Mouse (Mus musculus): ENCODE results near the gene Ppp1r14c. TPM values are rescaled to one million over a fixed set of nuclear protein-coding genes. Genes with fewer than 3 reads are reported as not detected.

Ppp1r14c gene
- polyA plus RNA-seq, 1 experiment from 2014 or later = 4.3 TPM

DNA sequence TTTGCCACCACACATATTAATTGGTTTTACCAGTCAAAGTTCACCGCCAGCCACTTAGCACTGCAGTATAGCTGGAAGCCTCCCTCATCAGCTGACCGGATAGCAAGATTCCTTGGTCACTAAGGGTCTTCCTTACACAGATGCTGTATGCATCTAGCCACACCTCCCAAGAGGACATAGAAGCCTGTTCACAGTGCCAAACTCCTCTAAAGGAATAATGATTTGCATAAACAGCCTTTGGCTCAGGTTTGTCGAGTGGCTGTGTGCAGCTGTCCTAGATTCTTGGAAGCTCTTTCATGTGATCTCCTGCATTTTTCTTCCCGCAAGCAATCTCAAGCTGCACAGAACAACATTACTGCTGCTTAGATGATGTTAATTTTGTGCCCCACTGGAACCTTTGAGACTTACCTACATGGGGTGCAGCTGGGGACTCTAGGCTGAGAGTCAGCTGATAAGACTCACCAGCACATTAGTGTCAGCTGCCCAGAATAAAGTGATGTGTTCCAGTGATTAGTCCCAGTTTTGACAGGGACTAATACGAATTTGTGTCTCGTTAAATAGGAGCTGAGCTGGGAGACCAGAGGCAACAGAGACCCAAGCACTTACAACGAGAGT is 143.9 kb downstream of the Ppp1r14c start:
- Histone ChIP-seq H3K9ac (ENCODE audit: low read depth, low read length) (no peak overlapping the region), H3K36me3 (ENCODE audit: insufficient read depth, low read length) (no peaks in the 10 kb centered on the region), H3K27me3 (ENCODE audit: insufficient read depth, low read length) (no peaks in the 10 kb centered on the region), H3K4me2 (ENCODE audit: low read length) (no peak overlapping the region), H3K4me3 (replicated peaks; ENCODE audit: low read depth, low read length) (no peak overlapping the region), H3K9me3 (replicated peaks; ENCODE audit: low read length) (no peaks in the 10 kb centered on the region), H3K4me1 (replicated peaks; ENCODE audit: insufficient read depth, low read length) (no peaks in the 10 kb centered on the region), H3K27ac (no peak overlapping the region)
- ATAC-seq (replicated peaks; ENCODE audit: low FRiP score, low read depth) = no peak
- DNase-seq (ENCODE audit: low spot score) = no peak
- WGBS = 67% methylated on average over 7 of the region's 7 CpGs
- no peak for TF ChIP-seq CTCF (IDR thresholded peaks at IDR 0.05; ENCODE audit: low read depth)

DNA sequence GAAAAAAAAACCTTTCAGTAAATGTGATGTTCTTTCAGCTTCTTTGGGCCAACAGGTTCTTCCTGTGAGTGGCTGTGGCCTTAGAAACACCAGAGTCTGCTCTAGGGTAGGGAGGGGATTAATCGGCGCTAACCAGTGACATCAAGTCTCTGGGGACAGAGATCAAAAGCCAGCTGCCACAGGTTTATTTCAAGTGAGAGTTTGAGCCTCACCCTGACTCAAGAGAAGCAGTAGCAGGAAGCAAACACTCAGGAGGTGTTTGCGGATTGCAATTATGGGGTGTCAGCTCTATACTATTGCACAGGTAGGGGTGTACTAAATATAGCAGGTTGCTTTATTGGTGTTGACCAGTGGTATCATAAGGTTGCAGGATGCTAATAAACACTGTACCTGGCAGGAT is 144.6 kb downstream of the Ppp1r14c start:
- 76% methylated on average over 3 of the region's 3 CpGs for WGBS

DNA sequence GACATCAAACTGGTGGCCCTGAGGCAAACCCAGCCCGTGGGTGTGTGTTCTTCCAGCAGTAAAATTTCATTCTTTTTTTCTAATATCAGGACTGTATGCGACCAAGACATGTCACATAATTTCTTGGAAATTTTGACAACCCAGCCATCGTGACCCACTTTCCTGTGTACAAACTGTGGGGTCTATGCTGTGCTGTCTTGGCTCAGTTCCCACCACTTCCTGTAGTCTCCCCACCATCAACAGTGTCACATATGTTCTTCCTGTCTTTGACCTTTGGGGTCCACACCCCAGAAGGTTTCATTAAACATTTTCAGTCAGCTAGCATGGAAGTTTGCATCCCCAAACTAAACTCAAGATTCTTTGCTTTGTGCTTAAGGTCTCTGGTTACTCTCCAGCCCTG is 145.5 kb downstream of the Ppp1r14c start:
- 47% methylated on average over 3 of the region's 3 CpGs for WGBS
- ATAC-seq (replicated peaks; ENCODE audit: low FRiP score, low read depth) (no peak), DNase-seq (ENCODE audit: low spot score) (no peak)
- Histone ChIP-seq H3K36me3 (ENCODE audit: insufficient read depth, low read length) (no peaks in the 10 kb centered on the region), H3K27me3 (ENCODE audit: insufficient read depth, low read length) (no peaks in the 10 kb centered on the region), H3K27ac (no peak overlapping the region), H3K4me1 (replicated peaks; ENCODE audit: insufficient read depth, low read length) (no peaks in the 10 kb centered on the region), H3K9ac (ENCODE audit: low read depth, low read length) (no peak overlapping the region), H3K9me3 (replicated peaks; ENCODE audit: low read length) (no peaks in the 10 kb centered on the region), H3K4me2 (ENCODE audit: low read length) (no peak overlapping the region), H3K4me3 (replicated peaks; ENCODE audit: low read depth, low read length) (no peak overlapping the region)
- no peak for TF ChIP-seq CTCF (IDR thresholded peaks at IDR 0.05; ENCODE audit: low read depth)

More for the DNA sequence above, 144.6 kb downstream of the Ppp1r14c start:
- Histone ChIP-seq H3K4me3 (replicated peaks; ENCODE audit: low read depth, low read length) (no peak overlapping the region), H3K27me3 (ENCODE audit: insufficient read depth, low read length) (no peaks in the 10 kb centered on the region), H3K4me2 (ENCODE audit: low read length) (no peak overlapping the region), H3K36me3 (ENCODE audit: insufficient read depth, low read length) (no peaks in the 10 kb centered on the region), H3K9ac (ENCODE audit: low read depth, low read length) (no peak overlapping the region), H3K27ac (no peak overlapping the region), H3K9me3 (replicated peaks; ENCODE audit: low read length) (no peaks in the 10 kb centered on the region), H3K4me1 (replicated peaks; ENCODE audit: insufficient read depth, low read length) (no peaks in the 10 kb centered on the region)
- ATAC-seq (replicated peaks; ENCODE audit: low FRiP score, low read depth) (no peak), DNase-seq (ENCODE audit: low spot score) (no peak)
- no peak for TF ChIP-seq CTCF (IDR thresholded peaks at IDR 0.05; ENCODE audit: low read depth)

DNA sequence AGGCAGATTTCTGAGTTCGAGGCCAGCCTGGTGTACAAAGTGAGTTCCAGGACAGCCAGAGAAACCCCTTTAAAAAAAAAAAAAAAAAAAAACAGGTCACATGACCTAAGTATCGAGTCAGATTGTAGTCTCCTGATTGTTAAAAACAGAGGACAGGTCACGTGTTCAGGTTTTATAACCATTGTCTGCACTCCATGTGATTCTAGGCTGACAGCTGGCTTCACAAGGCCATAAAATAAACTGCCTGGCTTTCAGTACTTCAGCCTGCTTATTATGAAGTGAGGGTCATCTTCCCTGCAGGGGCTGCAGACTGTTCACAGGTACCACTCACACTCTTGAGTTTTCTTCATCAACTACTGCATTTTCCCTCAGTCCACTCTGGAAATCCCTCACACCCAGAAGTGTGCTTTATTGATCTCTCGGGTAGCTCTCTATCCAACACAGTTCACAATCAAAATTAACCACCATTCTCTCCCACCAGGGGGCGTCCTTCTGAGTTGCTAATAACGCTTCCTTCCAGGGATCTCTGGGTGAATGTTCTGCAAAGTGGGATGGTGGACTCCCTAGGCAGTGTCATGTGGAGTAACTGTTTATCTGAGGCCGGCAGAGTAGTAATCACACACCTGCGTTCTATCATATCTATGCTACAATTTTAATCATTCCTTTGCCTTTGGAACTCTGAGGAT is 146.9 kb downstream of the Ppp1r14c start:
- DNase-seq (ENCODE audit: low spot score) (no peak), ATAC-seq (replicated peaks; ENCODE audit: low FRiP score, low read depth) (no peak)
- Histone ChIP-seq H3K4me2 (ENCODE audit: low read length) (no peak overlapping the region), H3K4me1 (replicated peaks; ENCODE audit: insufficient read depth, low read length) (no peaks in the 10 kb centered on the region), H3K36me3 (ENCODE audit: insufficient read depth, low read length) (no peaks in the 10 kb centered on the region), H3K9me3 (replicated peaks; ENCODE audit: low read length) (no peaks in the 10 kb centered on the region), H3K27ac (no peak overlapping the region), H3K27me3 (ENCODE audit: insufficient read depth, low read length) (no peaks in the 10 kb centered on the region), H3K4me3 (replicated peaks; ENCODE audit: low read depth, low read length) (no peak overlapping the region), H3K9ac (ENCODE audit: low read depth, low read length) (no peak overlapping the region)
- 74% methylated on average over 8 of the region's 8 CpGs for WGBS
- TF ChIP-seq CTCF (IDR thresholded peaks at IDR 0.05; ENCODE audit: low read depth) = peak; percentile 39; the same call in 1 of the 2 replicates

GRCm38 (mm10) chr10:3513947-3514346 is 148.1 kb downstream of the Ppp1r14c start:
- Histone ChIP-seq H3K9me3 (replicated peaks; ENCODE audit: low read length) (no peaks in the 10 kb centered on the region), H3K9ac (ENCODE audit: low read depth, low read length) (no peak overlapping the region), H3K36me3 (ENCODE audit: insufficient read depth, low read length) (no peaks in the 10 kb centered on the region), H3K27me3 (ENCODE audit: insufficient read depth, low read length) (no peaks in the 10 kb centered on the region), H3K27ac (no peak overlapping the region), H3K4me1 (replicated peaks; ENCODE audit: insufficient read depth, low read length) (no peaks in the 10 kb centered on the region), H3K4me3 (replicated peaks; ENCODE audit: low read depth, low read length) (no peak overlapping the region), H3K4me2 (ENCODE audit: low read length) (no peak overlapping the region)
- no peak for ATAC-seq (replicated peaks; ENCODE audit: low FRiP score, low read depth)
- no peak for DNase-seq (ENCODE audit: low spot score)
- 79% methylated on average over 6 of the region's 6 CpGs for WGBS
- TF ChIP-seq CTCF (IDR thresholded peaks at IDR 0.05; ENCODE audit: low read depth) = no peak

Small RNA genes lying within 50 kb of the gene (microRNA-seq; reads per million reads assigned to microRNA genes)
- not detected for gene Gm24482

Other genes with a start within 250 kb of the Ppp1r14c start
- 0.07 TPM in 1 of 2 replicates, not detected in the other for gene H60c, start 98.3 kb upstream of the Ppp1r14c start, polyA plus RNA-seq (2015; fragmentation: Nextera tagmentation; extraction: Ambion mirVana)
- 12.8 and 16.0 TPM in 2 replicates for gene Iyd, start 174.2 kb downstream of the Ppp1r14c start, polyA plus RNA-seq (2015; fragmentation: Nextera tagmentation; extraction: Ambion mirVana)

Measured in kidney, postnatal 0 days (tissue).